Mouse (Mus musculus): ENCODE measurements around the gene Ccdc34.

Gene Ccdc34

GRCm38 (mm10) chr2:110180316-110180670 is 162.7 kb downstream of the Ccdc34 start:
- DNase-seq (ENCODE audit: low read depth) = no peak

- no peak for DNase-seq (ENCODE audit: low read depth)
These were observed 164.0 kb downstream of the Ccdc34 start for GRCm38 (mm10) chr2:110181666-110182065.

- DNase-seq (ENCODE audit: low read depth) = no peak
These were observed 164.6 kb downstream of the Ccdc34 start for GRCm38 (mm10) chr2:110182248-110182647.

- no peak for DNase-seq (ENCODE audit: low read depth)
These were observed 165.3 kb downstream of the Ccdc34 start for GRCm38 (mm10) chr2:110182795-110183486.

GRCm38 (mm10) chr2:110184071-110184470 is 166.5 kb downstream of the Ccdc34 start:
- no peak for DNase-seq (ENCODE audit: low read depth)

GRCm38 (mm10) chr2:110186427-110186980 is 168.9 kb downstream of the Ccdc34 start:
- no peak for DNase-seq (ENCODE audit: low read depth)

- no peak for DNase-seq (ENCODE audit: low read depth)
These were observed 171.2 kb downstream of the Ccdc34 start for GRCm38 (mm10) chr2:110188696-110189397.

GRCm38 (mm10) chr2:110190416-110190815 is 172.8 kb downstream of the Ccdc34 start:
- no peak for DNase-seq (ENCODE audit: low read depth)

- no peak for DNase-seq (ENCODE audit: low read depth)
These were observed 173.6 kb downstream of the Ccdc34 start for GRCm38 (mm10) chr2:110191186-110191690.

GRCm38 (mm10) chr2:110191965-110192701 is 174.5 kb downstream of the Ccdc34 start:
- DNase-seq (ENCODE audit: low read depth) = no peak

- DNase-seq (ENCODE audit: low read depth) = no peak
These were observed 175.2 kb downstream of the Ccdc34 start for GRCm38 (mm10) chr2:110192702-110193312.

- DNase-seq (ENCODE audit: low read depth) = no peak
These were observed 178.9 kb downstream of the Ccdc34 start for GRCm38 (mm10) chr2:110196551-110196950.

- DNase-seq (ENCODE audit: low read depth) = no peak
These were observed 182.0 kb downstream of the Ccdc34 start for GRCm38 (mm10) chr2:110199648-110200047.

- DNase-seq (ENCODE audit: low read depth) = no peak
These were observed 184.2 kb downstream of the Ccdc34 start for GRCm38 (mm10) chr2:110201770-110202169.

GRCm38 (mm10) chr2:110202716-110203497 is 185.3 kb downstream of the Ccdc34 start:
- DNase-seq (ENCODE audit: low read depth) = no peak

GRCm38 (mm10) chr2:110204169-110204568 is 186.6 kb downstream of the Ccdc34 start:
- DNase-seq (ENCODE audit: low read depth) = no peak

GRCm38 (mm10) chr2:110204705-110205318 is 187.2 kb downstream of the Ccdc34 start:
- DNase-seq (ENCODE audit: low read depth) = peak; percentile 30

GRCm38 (mm10) chr2:110210508-110211496 is 193.2 kb downstream of the Ccdc34 start:
- no peak for DNase-seq (ENCODE audit: low read depth)

- no peak for DNase-seq (ENCODE audit: low read depth)
These were observed 196.7 kb downstream of the Ccdc34 start for GRCm38 (mm10) chr2:110214278-110214677.

Measured in naive thymus-derived CD4-positive, alpha-beta T cell, adult 2 months (primary cell).